Mouse (Mus musculus) liver, embryonic 12.5 days (tissue): ENCODE measurements around the gene Clrn2. TPM values are rescaled to one million over a fixed set of nuclear protein-coding genes. Genes with fewer than 3 reads are reported as not detected.

Source experiments
- ATAC-seq: fragments of 200-750 bp; cut with Nextera tagmentation; 2 replicates; pipeline ENCODE4 v1.8.0; 2017; ENCODE audit warnings: moderate number of reproducible peaks, mild to moderate bottlenecking, moderate library complexity
- H3K27ac ChIP-seq: fragments of 300-500 bp; sonication (generic); 2 replicates; pipeline ENCODE4 v1.5.1; 2016; ENCODE audit warnings: mild to moderate bottlenecking
- H3K27me3 ChIP-seq: fragments of 300-500 bp; sonication (generic); replicated peaks from 2 replicates; pipeline ENCODE4 v1.6.1; 2016; ENCODE audit warnings: mild to moderate bottlenecking, moderate library complexity
- H3K36me3 ChIP-seq: fragments of 300-500 bp; sonication (generic); 2 replicates; pipeline ENCODE4 v1.6.1; 2016; ENCODE audit warnings: mild to moderate bottlenecking, moderate library complexity
- H3K4me1 ChIP-seq: fragments of 300-500 bp; sonication (generic); 2 replicates; pipeline ENCODE4 v1.6.1; 2016
- H3K4me2 ChIP-seq: fragments of 300-500 bp; sonication (generic); 2 replicates; pipeline ENCODE4 v1.6.1; 2016; ENCODE audit warnings: mild to moderate bottlenecking, moderate library complexity
- H3K4me3 ChIP-seq: fragments of 300-500 bp; sonication (generic); 2 replicates; pipeline ENCODE4 v1.5.1; 2016; ENCODE audit warnings: mild to moderate bottlenecking, moderate library complexity
- H3K9ac ChIP-seq: fragments of 300-500 bp; sonication (generic); 2 replicates; pipeline ENCODE4 v1.6.1; 2016; ENCODE audit warnings: mild to moderate bottlenecking, moderate library complexity
- H3K9me3 ChIP-seq: fragments of 300-500 bp; sonication (generic); replicated peaks from 2 replicates; pipeline ENCODE4 v1.6.1; 2016; ENCODE audit warnings: mild to moderate bottlenecking, moderate library complexity
- WGBS: fragments of 180-500 bp; shearing (Covaris S2); methylation state at CpG from one replicate; pipeline ENCODE4 v1.1.7; 2016; ENCODE audit not compliant: insufficient replicate concordance; 5-methylcytosine and 5-hydroxymethylcytosine counted together
- polyA plus RNA-seq: library from polyadenylated mRNA; unstranded; fragments of >200 nt; fragmentation: Nextera tagmentation; extraction: Ambion mirVana; gene quantifications from 2 replicates; pipeline ENCODE4 v1.2.1, GENCODE M21; 2016

Gene Clrn2
- polyA plus RNA-seq, 1 experiment from 2014 or later, result not detected

DNA sequence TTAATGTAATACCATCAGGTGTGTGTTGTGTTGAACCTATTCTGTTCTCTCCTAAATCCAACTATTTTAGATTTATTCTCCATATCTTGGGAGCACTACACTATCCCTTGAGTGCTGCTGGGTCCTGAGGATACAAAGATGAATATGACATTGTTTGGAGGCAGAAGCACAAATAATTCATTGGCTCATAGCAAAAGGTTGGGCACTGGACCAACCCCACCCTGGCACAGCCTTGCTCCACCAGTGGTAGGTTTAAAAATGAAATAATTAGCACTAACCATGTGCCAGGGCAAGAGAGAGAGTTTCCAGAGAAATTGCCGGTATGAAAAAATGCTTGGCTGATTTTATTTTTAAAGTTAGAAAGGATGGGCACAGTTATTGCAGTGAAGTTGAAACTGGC lies 20.0 kb downstream of the Clrn2 start:
- H3K27ac ChIP-seq, result no peak overlapping the region
- peaks cover 6% of the 10 kb centered on the region for H3K27me3 ChIP-seq
- no peaks in the 10 kb centered on the region for H3K4me1 ChIP-seq
- H3K4me3 ChIP-seq, result no peak overlapping the region
- H3K36me3 ChIP-seq, result no peaks in the 10 kb centered on the region
- H3K9ac ChIP-seq, result no peak overlapping the region
- no peak overlapping the region for H3K4me2 ChIP-seq
- no peak for ATAC-seq
- 77% methylated on average over 1 of the region's 1 CpGs for WGBS
- H3K9me3 ChIP-seq, result no peaks in the 10 kb centered on the region

GRCm38 (mm10) chr5:45474215-45474614 lies 20.7 kb downstream of the Clrn2 start:
- H3K4me1 ChIP-seq, result no peaks in the 10 kb centered on the region
- H3K27ac ChIP-seq, result no peak overlapping the region
- H3K4me3 ChIP-seq, result no peak overlapping the region
- peaks cover 6% of the 10 kb centered on the region for H3K27me3 ChIP-seq
- H3K9ac ChIP-seq, result no peak overlapping the region
- WGBS, result 21% methylated on average over 6 of the region's 6 CpGs
- H3K4me2 ChIP-seq, result no peak overlapping the region
- no peaks in the 10 kb centered on the region for H3K9me3 ChIP-seq
- no peaks in the 10 kb centered on the region for H3K36me3 ChIP-seq
- no peak for ATAC-seq

DNA sequence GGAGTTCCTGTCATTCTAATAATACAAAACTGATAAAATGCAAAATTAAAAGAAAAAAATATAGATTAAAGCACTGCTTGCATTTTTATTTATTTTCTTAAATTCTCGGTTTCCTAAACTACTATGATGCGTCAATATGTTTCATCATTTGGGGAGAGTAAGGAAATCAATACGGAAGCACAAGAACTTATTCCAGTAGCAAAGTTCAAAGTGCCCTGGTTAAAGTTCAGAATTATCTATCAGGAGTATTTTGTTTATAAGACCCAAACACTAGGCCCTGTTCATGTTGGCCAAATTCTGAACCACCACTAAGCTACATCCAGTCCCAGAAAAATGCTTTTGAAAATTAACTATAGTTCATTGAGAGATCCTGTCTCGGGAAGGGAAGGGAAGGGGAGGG lies 21.2 kb downstream of the Clrn2 start:
- Histone ChIP-seq H3K4me3 (no peak overlapping the region), H3K4me2 (no peak overlapping the region), H3K9ac (no peak overlapping the region), H3K27ac (no peak overlapping the region), H3K9me3 (no peaks in the 10 kb centered on the region), H3K36me3 (no peaks in the 10 kb centered on the region), H3K4me1 (no peaks in the 10 kb centered on the region), H3K27me3 (peaks cover 9% of the 10 kb centered on the region)
- no peak for ATAC-seq
- 55% methylated on average over 4 of the region's 4 CpGs for WGBS

GRCm38 (mm10) chr5:45475771-45476170 lies 22.2 kb downstream of the Clrn2 start:
- Histone ChIP-seq H3K4me2 (no peak overlapping the region), H3K4me3 (no peak overlapping the region), H3K36me3 (no peaks in the 10 kb centered on the region), H3K9ac (no peak overlapping the region), H3K4me1 (no peaks in the 10 kb centered on the region), H3K27ac (no peak overlapping the region), H3K9me3 (no peaks in the 10 kb centered on the region), H3K27me3 (peaks cover 9% of the 10 kb centered on the region)
- 79% methylated on average over 5 of the region's 5 CpGs for WGBS
- ATAC-seq, result no peak

DNA sequence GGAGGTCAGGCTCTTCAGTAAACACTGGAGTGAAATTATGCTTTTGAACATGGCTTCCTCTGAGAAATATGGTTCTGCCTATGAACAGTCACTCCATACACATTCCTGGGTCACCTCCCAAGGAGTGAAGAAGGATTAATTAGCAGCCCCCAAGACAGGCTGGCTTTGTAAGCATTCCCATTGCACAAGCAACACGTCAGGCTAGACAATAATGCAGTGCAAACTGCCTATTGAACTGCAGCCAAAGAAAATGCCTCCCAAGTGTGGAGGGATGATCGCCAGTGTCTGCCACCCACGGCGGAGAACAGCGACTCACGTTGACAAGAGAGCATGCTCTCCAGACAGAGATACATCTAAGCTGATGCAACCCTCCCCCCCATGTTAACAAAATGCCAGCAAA lies 22.7 kb downstream of the Clrn2 start:
- no peak for ATAC-seq
- WGBS, result 61% methylated on average over 6 of the region's 6 CpGs
- Histone ChIP-seq H3K4me3 (no peak overlapping the region), H3K4me1 (no peaks in the 10 kb centered on the region), H3K9me3 (no peaks in the 10 kb centered on the region), H3K36me3 (no peaks in the 10 kb centered on the region), H3K9ac (no peak overlapping the region), H3K4me2 (no peak overlapping the region), H3K27ac (no peak overlapping the region), H3K27me3 (peaks cover 9% of the 10 kb centered on the region)

GRCm38 (mm10) chr5:45477601-45478000 lies 24.1 kb downstream of the Clrn2 start:
- ATAC-seq, result no peak
- WGBS, result 64% methylated on average over 7 of the region's 7 CpGs

GRCm38 (mm10) chr5:45480066-45480465 lies 26.5 kb downstream of the Clrn2 start:
- no peak overlapping the region for H3K4me2 ChIP-seq
- no peak overlapping the region for H3K4me3 ChIP-seq
- H3K9me3 ChIP-seq, result no peaks in the 10 kb centered on the region
- H3K36me3 ChIP-seq, result no peaks in the 10 kb centered on the region
- no peak overlapping the region for H3K9ac ChIP-seq
- 66% methylated on average over 1 of the region's 1 CpGs for WGBS
- no peak for ATAC-seq
- H3K27ac ChIP-seq, result no peak overlapping the region
- no peaks in the 10 kb centered on the region for H3K4me1 ChIP-seq
- H3K27me3 ChIP-seq, result peaks cover 9% of the 10 kb centered on the region

More at GRCm38 (mm10) chr5:45477601-45478000, 24.1 kb downstream of the Clrn2 start:
- Histone ChIP-seq H3K4me3 (no peak overlapping the region), H3K36me3 (no peaks in the 10 kb centered on the region), H3K27me3 (peaks cover 9% of the 10 kb centered on the region), H3K27ac (no peak overlapping the region), H3K9ac (no peak overlapping the region), H3K4me1 (no peaks in the 10 kb centered on the region), H3K4me2 (no peak overlapping the region), H3K9me3 (no peaks in the 10 kb centered on the region)

- H3K27ac ChIP-seq, result no peak overlapping the region
- no peak for ATAC-seq
- 60% methylated on average over 2 of the region's 2 CpGs for WGBS
- no peak overlapping the region for H3K9ac ChIP-seq
- no peak overlapping the region for H3K4me2 ChIP-seq
- no peaks in the 10 kb centered on the region for H3K36me3 ChIP-seq
- no peaks in the 10 kb centered on the region for H3K9me3 ChIP-seq
- H3K27me3 ChIP-seq, result peaks cover 9% of the 10 kb centered on the region
- no peak overlapping the region for H3K4me3 ChIP-seq
- H3K4me1 ChIP-seq, result no peaks in the 10 kb centered on the region
These were observed 27.6 kb downstream of the Clrn2 start for GRCm38 (mm10) chr5:45481125-45481524.

DNA sequence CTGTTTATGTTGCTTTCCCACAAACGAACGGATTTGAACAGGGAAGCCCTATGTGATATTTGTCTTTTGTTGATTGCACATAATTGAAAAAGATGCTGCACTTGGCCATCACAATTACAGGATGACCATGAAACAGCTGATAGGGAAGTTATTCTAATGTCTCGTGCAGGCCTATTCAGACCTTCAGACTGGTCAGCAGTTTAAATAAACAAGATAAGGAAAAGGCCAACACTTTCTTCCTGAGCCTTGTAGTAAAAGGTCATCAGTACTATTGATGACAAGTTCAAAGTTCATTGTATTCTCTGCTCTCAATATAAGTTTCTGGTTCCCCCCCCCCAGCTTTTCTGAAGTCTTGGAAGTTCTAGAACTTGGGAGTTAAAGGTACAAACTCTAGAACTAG lies 29.1 kb downstream of the Clrn2 start:
- H3K27me3 ChIP-seq, result peaks cover 12% of the 10 kb centered on the region
- no peaks in the 10 kb centered on the region for H3K9me3 ChIP-seq
- no peak for ATAC-seq
- no peaks in the 10 kb centered on the region for H3K36me3 ChIP-seq
- no peak overlapping the region for H3K9ac ChIP-seq
- H3K4me2 ChIP-seq, result no peak overlapping the region
- 61% methylated on average over 3 of the region's 3 CpGs for WGBS
- H3K4me1 ChIP-seq, result no peaks in the 10 kb centered on the region
- H3K4me3 ChIP-seq, result no peak overlapping the region
- H3K27ac ChIP-seq, result no peak overlapping the region

DNA sequence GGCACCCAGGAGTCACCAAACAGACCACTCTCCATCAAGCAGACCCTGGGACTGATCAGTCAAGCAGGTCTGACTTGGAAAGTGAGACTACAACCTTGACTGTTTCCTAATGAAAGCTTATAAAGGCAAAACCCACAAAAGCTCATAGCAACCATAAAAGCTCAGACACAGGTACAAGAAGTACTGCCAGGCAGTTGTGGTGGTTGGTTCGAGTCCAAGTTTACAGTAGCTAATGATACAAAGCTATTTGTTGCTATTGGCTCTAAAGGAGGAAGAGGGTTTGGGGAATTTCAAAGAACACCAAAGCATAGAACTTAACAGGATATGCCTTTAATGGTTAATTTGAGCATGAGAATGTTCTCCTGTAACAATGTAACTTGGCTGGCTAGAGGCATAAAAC lies 30.1 kb downstream of the Clrn2 start:
- Histone ChIP-seq H3K9me3 (no peaks in the 10 kb centered on the region), H3K9ac (no peak overlapping the region), H3K27ac (no peak overlapping the region), H3K27me3 (peaks cover 11% of the 10 kb centered on the region; the same call in 1 of the 2 replicates), H3K4me1 (no peaks in the 10 kb centered on the region), H3K4me3 (no peak overlapping the region), H3K4me2 (no peak overlapping the region), H3K36me3 (no peaks in the 10 kb centered on the region)
- ATAC-seq, result no peak
- 60% methylated on average over 1 of the region's 1 CpGs for WGBS

DNA sequence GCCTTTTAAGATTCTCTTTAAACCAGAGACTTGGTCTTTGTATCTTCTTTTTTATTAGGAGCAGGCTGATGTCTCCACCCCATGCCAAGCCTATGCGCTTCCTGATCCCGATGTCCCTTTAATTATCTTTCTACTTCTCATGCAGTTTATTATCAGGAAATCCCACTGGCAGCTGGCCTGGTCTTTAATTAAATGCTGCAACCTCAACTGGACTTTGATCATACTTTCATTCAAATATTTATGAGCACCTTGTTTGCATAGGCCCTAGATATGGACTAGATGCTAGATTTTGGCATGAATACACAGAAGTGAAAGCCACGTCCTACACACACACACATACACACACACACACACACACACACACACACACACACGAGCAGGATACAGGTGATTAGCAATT lies 38.2 kb downstream of the Clrn2 start:
- H3K27ac ChIP-seq, result no peak overlapping the region
- no peak overlapping the region for H3K4me3 ChIP-seq
- no peak for ATAC-seq
- 56% methylated on average over 4 of the region's 4 CpGs for WGBS
- peaks cover 18% of the 10 kb centered on the region; the same call in 1 of the 2 replicates for H3K27me3 ChIP-seq
- H3K9me3 ChIP-seq, result no peaks in the 10 kb centered on the region
- H3K4me1 ChIP-seq, result peaks cover 25% of the 10 kb centered on the region
- H3K4me2 ChIP-seq, result no peak overlapping the region
- H3K36me3 ChIP-seq, result peaks cover 16% of the 10 kb centered on the region
- H3K9ac ChIP-seq, result no peak overlapping the region

DNA sequence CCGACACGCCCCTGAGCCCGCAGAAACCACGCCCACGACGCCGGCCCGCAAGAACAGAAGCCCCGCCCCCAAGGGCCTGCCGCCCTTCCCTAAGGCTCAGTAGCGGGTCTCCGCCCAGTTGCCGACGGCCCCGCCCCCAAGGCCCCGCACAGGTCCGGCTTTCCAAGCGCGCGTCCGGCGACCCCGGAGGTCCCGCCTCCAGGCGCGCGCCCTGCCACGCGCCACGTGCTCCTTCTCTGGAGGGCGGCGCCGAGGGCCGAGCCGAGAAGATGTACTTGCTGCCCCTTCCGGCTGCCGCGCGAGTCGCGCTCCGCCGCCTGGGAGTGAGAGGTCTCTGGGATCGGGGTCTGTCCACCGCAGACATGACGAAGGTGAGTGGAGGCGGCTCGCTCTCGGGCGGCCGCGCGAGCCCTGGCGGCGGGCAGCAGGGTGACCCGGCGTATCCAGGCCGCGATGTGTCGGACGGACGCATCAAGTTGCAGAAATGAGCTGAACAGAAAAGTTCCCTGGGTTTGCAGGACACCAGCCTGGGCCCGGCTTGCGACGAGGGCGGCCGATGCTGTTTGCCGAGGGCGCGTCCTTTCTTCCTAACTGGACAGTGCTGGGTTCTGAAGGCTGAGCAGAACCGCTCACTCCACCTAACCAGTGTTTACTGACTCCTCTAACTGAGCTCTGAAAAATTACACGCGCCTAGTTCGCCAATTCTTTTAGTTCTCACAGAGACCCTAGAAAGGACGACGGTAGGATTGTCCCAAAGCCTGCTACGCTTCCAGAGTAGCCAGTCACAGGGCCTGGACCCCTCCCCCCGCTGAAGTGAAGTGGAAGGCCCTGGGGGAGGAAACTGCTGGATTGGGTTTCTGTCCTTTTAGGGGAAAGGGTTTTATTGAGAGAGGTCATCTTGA lies 39.9 kb downstream of the Clrn2 start, which contains the start of gene Lap3:
Gene Lap3 (plus strand): TSS at position 184 of the 902 bp plus-strand sequence.
- Histone ChIP-seq H3K9me3 (no peaks in the 10 kb centered on the region), H3K27me3 (peaks cover 10% of the 10 kb centered on the region; the same call in 1 of the 2 replicates), H3K36me3 (peaks cover 33% of the 10 kb centered on the region), H3K27ac (peak within 1 kb of the TSS; percentile 62), H3K4me3 (peak within 1 kb of the TSS; percentile 71), H3K9ac (peak within 1 kb of the TSS; percentile 77), H3K4me1 (peaks cover 25% of the 10 kb centered on the region), H3K4me2 (peak within 1 kb of the TSS; percentile 95)
- under 1% methylated on average over 78 of the region's 78 CpGs for WGBS
- ATAC-seq, result peak; percentile 95
